Mouse (Mus musculus) ES-Bruce4 (cell line): ENCODE results near the gene Sirpb1a.

Source experiments
- CTCF ChIP-seq: IDR thresholded peaks from one replicate; pipeline ENCODE4 v1.8.1; 2011; ENCODE audit warnings: low read depth, low read length
- EP300 ChIP-seq: IDR thresholded peaks from 2 replicates; pipeline ENCODE4 v1.6.1; 2011; ENCODE audit warnings: low read depth, low read length; ENCODE audit not compliant: insufficient read depth
- POLR2A ChIP-seq: IDR thresholded peaks from one replicate; pipeline ENCODE4 v1.8.1; 2011; ENCODE audit warnings: low read length; ENCODE audit not compliant: insufficient read depth

DNA sequence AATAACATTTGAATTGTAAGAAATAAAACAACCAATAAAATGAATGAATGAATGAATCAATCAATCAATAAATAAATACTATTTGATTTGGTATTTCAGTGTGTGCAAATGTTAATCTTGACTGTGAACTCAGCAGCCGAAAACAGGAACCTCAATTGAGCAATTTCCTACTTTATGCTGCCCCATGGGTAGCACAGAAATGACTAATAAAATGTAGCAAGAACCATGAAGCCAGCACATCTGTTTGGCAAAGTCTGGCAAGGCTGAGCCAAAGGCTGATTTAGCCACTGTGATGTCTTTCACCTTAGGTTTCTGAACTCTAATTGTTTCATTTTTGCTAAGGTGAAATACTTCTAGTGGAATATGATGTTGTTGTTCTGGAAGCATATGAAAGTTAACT lies 1.6 kb upstream of the Sirpb1a start:
- TF ChIP-seq CTCF (no peak), POLR2A (no peak), EP300 (no peak)
